Mouse (Mus musculus) gastrocnemius, postnatal 36 days (tissue): ENCODE measurements at regions not wholly inside any gene's neighbourhood (a gene's known extent, or its start where the extent isn't known, plus 50 kb on each side); places are given as distances from the start of the nearest gene placed in this dataset.
"Not testable (repeated sequence)": the region's sequence is repeated elsewhere in the genome, so short reads cannot be mapped to it uniquely, and the experiment has no call there.

ENCODE experiments used
- DNase-seq, 2 experiments: peaks; one replicate each; pipeline ENCODE4 v3.0.0; 2022
- intact Hi-C: fragments of 180-260 bp; cut with DNase I; formaldehyde crosslinking; loops from one replicate; pipeline ENCODE4 v1.15.1; 2025

GRCm38 (mm10) chr5:39337917-39338316 is 417.4 kb downstream of the Hs3st1 start:
- intact Hi-C loops, result no loop called here
- DNase-seq, result no peak

DNA sequence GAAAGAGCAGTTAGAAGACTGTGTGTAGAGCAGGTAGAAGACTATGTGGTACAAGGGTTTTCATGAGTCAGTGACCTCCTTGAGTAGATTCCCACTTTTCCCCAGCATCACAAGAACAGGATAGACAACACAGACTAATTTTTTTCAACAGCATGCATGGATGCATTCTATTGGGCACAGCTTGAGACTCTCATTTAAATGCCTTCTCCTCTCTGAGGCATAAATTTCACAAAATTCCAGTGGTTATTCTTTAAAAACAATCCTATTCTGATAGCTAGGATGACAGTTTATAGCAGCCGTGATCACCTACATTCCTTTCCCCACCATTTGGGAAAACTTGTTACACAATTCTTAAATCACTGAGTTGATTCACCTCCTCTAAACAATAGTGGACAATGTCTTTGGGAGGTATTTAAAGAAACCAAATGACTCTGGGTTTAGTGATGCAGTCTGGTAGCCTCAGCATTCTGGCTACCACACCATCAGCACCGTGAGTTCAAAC is 418.7 kb downstream of the Hs3st1 start:
- no peak for DNase-seq
- intact Hi-C loops, result no loop called here

- no peak for DNase-seq
- intact Hi-C loops, result no loop called here
These were observed 420.0 kb downstream of the Hs3st1 start for GRCm38 (mm10) chr5:39335321-39335720.

DNA sequence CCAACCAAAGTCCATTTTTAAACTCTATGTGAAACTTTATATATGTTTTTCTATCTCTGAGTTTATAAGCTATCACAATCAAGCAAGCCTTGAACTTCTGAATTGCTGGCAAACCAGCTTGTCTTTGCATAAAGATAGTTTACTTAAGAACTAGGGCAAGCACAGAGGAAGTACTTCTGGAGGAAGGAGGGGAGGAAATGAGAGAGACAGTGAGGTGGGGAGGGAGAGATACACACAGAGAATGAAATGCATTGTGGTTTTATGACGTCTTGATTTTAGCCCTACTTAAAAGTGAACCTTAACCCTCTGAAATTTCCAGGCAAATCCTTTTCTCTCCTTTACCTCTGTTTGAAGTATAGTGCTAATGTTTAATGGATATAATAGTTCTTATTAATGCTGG is 421.0 kb downstream of the Hs3st1 start:
- intact Hi-C loops, result no loop called here
- DNase-seq, result no peak

DNA sequence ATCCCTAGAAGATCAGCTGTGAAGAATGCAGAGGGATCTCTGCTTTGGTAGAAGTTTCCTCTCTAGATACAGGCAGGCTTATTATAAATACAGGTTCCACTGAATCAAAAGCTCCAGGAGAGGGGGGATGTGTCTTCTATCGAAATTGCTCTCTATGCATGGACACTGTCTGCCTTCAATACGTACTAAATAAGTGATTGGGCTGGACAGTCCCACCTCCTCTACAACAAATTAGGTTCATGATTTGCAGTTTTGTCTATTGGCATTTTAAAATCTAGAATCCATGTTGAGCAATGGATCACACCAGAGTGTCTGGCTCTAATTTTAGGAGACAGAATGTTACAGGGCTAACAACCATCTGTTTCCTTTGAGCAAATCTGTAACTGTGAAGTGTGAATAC is 429.9 kb downstream of the Hs3st1 start:
- intact Hi-C loops, result no loop called here
- no peak for DNase-seq

GRCm38 (mm10) chr5:39316478-39316877 is 438.8 kb downstream of the Hs3st1 start:
- intact Hi-C loops, result no loop called here
- no peak for DNase-seq

DNA sequence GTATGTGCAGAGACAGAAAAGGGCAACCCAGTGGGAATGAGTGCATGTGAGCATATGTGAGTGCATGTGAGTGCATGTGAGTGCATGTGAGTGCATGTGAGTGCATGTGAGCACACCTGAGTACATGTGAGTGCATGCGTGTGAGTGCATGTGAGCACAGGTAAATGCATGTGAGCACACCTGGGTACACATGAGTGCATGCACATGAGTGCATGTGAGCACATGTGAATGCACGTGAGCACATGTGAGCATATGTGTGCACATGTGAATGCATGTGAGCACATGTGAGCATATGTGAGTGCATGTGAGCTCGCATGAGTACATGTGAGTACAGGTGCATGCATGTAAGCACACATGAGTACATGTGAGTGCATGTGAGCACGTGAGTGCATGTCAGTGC is 434.6 kb upstream of the Clnk start:
- intact Hi-C loops, result no loop called here
- DNase-seq, result no peak

- no peak for DNase-seq
- intact Hi-C loops, result no loop called here
These were observed 429.2 kb upstream of the Clnk start for GRCm38 (mm10) chr5:39305794-39306193.

DNA sequence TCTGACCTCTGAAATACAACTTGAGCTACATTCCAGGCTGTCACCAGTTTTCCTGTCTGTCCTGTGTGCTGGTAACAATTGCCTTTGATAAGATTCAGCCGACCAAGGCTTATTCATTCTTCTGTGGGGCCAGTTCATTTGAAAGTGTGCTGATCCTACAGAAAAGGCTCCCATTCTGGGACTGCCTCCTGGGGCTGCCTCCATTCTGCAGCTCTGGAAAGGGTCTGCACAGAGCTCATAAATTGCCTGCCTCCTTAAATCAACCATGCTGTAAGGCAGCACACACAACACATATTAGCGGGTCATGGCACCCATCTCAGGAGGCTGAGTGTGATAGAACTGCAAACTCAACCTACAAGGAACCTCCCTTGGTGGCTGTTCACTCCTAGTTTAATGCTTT is 416.2 kb upstream of the Clnk start:
- intact Hi-C loops, result no loop called here

GRCm38 (mm10) chr5:39281021-39281420 is 404.4 kb upstream of the Clnk start:
- no peak for DNase-seq
- intact Hi-C loops, result no loop called here

More for the DNA sequence above, 416.2 kb upstream of the Clnk start:
- no peak for DNase-seq

- no peak for DNase-seq
- intact Hi-C loops, result no loop called here
These were observed 397.2 kb upstream of the Clnk start for GRCm38 (mm10) chr5:39273710-39274385.

- no peak for DNase-seq
- intact Hi-C loops, result no loop called here
These were observed 390.5 kb upstream of the Clnk start for GRCm38 (mm10) chr5:39267106-39267505.

DNA sequence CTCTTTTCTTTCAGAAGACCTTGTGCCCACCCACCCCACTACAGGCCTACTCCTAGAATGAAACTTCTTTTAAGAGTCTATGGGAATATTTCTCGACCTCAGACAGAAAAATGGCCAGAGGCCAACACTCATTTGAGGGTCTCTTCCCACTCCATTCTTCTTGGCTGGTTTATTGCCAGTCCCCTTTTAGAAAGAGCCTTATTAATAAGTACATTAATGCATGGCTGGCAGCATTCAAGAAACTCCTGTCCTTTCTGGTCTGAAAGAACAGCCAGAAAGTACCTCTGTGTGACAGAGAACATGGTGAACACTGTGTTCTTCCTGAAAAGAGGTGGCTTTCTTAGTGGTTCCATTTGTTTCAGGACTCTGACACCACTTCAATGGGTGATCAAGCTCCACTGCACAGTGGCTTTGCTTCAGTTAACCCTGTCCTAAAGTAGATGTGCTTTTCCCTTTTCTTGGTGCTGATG is 384.1 kb upstream of the Clnk start:
- no peak for DNase-seq
- intact Hi-C loops, result no loop called here

- intact Hi-C loops, result no loop called here
These were observed 381.1 kb upstream of the Clnk start for GRCm38 (mm10) chr5:39257745-39258144.

DNA sequence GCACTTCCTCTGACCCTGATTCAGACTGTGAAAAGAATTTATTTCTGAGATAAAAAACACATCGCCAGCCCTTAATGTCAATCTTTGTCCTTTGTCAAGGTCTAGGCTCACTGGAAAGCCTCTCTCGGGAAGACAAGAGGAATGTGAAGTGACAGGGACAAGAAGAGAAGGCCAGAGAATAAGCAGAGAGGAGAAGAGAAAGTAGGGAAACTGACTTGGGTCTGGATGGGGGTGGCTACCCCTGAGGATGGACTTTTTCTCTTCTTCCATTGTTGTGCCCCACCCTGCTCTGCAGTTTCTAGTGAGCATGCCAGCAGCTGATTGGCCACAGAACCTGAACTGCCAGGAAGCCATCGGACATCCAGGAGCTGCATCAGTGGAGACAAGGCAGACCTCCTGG is 375.6 kb upstream of the Clnk start:
- intact Hi-C loops, result no loop called here
- no peak for DNase-seq

More at GRCm38 (mm10) chr5:39257745-39258144, 381.1 kb upstream of the Clnk start:
- DNase-seq, result no peak

- no peak for DNase-seq
- intact Hi-C loops, result no loop called here
These were observed 374.4 kb upstream of the Clnk start for GRCm38 (mm10) chr5:39251021-39251420.

DNA sequence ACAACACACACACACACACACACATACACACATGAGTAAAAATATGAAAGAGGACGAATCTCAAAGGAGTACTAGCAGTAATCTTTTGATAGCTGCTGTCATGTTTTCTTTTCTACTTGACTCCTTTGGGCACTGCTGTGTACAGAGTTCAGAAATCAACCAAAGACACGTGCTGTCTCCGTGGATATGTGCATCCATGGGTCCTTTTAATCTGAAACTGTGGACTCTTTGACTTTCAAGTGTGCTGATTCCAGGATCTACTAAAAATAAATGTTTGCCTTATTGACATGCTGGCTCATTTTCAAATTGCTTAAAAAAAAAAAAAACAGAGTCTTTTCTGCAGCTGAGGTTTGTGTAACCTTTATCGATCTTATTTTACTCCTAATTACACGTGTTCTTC is 343.1 kb upstream of the Clnk start:
- intact Hi-C loops, result no loop called here
- DNase-seq, result no peak

- no peak for DNase-seq
- intact Hi-C loops, result no loop called here
These were observed 339.7 kb upstream of the Clnk start for GRCm38 (mm10) chr5:39216326-39216725.

DNA sequence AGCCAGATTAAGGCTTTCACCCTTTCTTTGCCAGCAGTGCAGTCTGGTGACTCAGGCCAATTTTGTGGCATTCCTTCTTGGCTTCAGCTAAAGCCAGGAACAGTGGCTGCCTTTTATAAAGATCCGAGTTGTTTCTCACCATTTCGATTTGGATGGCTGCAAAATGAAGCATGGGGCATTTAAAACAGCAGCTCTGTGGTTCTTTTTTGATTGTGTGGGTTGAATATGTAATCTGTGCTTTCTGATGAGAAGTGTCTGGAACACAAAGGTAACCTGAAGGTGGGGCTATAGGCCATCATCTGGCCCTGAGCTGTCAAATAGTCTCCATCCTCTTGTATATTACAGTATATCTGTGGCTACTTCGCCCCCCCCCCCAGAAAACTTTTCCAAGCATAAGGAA is 338.4 kb upstream of the Clnk start:
- intact Hi-C loops, result no loop called here
- no peak for DNase-seq

DNA sequence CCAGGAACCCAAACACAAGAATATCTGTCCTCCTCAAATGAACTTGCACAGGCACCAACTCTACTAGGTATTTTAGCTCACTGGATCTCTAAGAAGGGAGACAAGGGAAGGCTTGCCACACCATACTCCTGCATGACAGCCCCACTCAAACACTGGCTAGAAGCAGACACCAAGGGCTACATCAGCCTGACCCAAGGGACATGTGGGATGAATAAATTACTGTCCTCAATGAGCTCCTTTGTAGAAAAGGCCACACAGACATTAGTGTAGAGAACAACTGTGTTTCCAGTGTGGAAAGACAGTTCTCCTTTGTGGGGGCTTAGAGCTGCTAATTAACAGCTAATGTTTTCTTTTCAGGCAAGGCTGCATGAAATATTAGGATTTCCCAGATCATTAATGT is 335.9 kb upstream of the Clnk start:
- DNase-seq, result no peak
- intact Hi-C loops, result no loop called here

DNA sequence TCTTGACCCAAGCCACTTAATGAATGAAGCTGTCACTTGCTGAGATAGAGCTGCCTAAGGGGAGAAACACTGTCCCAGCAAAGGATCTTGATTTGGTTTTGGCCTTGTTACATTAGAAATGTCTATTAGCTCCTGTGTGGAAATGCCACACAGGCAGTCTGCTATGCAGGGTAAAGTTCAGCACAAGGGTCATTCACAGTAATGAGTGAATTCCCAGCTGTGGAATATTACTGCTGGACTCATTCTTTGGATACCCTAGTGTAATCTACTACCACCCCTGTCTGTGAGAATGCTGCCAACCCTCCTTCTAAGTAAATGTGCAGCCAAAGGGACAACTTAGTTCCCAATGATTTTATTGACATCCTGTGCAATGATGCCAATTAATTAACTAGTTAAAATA is 322.2 kb upstream of the Clnk start:
- no peak for DNase-seq
- intact Hi-C loops, result no loop called here

DNA sequence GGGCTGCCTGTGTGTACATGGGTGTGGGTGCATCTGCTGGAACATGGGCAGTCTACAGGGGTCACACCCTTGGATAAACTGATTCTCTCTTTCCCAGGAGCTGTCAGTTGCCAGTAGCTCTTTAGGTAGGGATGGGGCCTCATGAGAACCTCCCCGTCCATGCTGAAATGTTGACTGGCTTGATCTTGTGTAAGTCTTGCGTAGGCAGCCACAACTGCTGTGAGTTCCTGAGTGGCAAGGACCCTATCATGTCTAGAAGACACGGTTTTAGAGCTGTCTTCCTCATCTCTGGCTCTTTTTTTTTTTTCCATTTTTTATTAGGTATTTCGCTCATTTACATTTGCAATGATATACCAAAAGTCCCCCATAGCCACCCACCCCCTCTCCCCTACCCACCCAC is 314.5 kb upstream of the Clnk start:
- intact Hi-C loops, DNase-seq: not testable (repeated sequence)
